Mouse (Mus musculus) E14TG2a.4 (cell line): ENCODE results near the gene Zc3h15.

Experiments used
- CTCF ChIP-seq: conservative IDR thresholded peaks from 2 replicates; pipeline ENCODE4 v1.5.1; 2014; ENCODE audit warnings: low read length
- NANOG ChIP-seq: IDR thresholded peaks from 2 replicates; pipeline ENCODE4 v1.6.1; 2014; ENCODE audit warnings: borderline replicate concordance, low read length, mixed read lengths
- POU5F1 ChIP-seq: IDR thresholded peaks from 2 replicates; pipeline ENCODE4 v1.6.1; 2014; ENCODE audit warnings: low read length, borderline replicate concordance

DNA sequence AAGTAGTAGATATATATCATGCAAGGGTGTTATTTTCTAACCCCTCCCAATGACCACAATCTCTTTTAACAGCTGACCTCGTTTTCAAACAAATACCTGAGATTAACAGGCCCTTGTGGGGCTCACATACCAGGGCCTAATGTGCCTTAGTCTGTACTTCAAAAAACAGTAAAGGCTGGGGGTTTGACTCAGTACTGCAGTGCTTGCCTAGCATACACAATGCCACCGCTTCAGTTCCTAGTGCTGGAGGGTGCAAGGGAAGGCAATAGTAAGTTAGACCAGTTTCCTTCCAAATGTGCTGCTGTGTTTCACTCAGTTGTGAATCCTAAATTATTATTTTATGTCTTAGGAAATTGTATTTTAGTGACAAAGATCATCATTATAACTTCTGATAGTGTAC lies 23.2 kb downstream of the Zc3h15 start:
- no peak for TF ChIP-seq CTCF
- TF ChIP-seq NANOG, result no peak
- TF ChIP-seq POU5F1, result no peak
